Mouse (Mus musculus) adipocyte (in vitro differentiated cells): ENCODE results near the gene Fgl2.
A peak's percentile ranks its signal among the peaks of the same experiment; 100 is the strongest.

Experiments used
- DNase-seq: peaks from one replicate; pipeline ENCODE4 v3.0.0-alpha.2; 2016; ENCODE audit warnings: low spot score

Fgl2 gene

DNA sequence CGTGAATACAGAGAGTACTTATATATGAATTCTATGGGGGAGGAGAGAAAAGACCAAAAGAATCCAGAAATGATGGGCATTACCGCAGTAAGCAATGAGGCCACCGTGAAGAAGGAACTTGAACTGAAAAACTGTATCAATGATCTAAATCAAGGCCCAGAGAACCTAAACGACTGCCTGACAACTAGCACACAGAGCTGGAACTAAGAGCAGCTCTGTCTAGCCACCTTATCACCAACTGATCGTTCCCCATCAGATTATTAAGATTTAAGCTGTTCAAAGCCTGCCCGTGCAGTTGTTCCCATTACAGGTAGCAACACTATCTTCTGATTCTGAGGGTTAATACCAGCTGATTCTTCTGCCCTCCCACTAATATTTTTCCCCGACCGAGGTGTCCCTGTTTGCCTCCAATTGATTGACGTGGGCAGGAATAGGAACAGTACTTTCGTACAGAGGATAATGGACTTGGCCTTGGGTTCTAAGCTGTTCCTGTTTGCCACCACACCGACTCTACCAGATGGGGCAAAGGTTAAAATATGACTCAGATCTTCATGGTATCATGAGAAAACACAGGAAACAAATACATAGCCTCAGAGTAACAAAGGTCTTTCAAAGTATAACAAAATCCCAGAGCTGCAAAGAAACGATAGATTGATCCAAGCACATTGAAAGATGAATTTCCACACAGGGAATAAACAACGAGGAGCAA, 12.0 kb downstream of the Fgl2 start:
- no peak for DNase-seq

DNA sequence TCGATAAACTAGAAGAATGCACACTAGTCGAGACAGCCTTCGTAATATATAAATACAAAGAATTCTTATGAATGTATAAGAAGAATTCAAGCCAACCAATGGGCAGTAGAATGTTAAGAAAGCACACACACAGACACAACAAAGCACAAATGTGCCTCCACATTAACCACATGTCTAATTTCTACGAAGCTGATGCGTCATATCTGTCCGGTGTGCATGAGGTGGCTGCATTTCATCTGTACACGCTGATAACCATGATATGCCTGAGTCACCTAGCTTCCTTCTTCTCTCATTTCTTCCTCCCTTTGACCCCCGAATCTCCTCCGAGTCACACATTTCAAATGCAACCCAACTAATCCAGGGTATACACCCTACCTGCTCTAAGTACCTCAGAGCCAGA, 12.5 kb downstream of the Fgl2 start:
- DNase-seq = no peak

DNA sequence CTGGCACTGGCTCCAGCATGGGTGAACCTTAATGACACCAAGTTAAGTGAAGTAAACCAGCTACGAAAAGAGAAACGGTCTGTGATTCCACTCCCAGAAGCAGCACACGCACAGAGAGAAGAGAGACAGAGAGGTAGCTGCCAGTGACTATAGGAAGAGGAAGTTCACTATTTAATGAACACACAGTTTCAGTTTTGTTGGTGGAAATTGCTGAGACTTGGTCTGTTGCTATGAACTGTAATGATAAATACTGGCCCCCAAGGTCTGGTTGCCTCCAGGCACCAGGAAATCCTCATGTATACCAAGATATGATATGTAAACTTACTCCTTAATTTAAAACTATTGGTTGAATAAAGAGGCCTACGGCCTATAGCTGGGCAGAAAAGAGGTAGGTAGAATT, 14.0 kb downstream of the Fgl2 start:
- no peak for DNase-seq

DNA sequence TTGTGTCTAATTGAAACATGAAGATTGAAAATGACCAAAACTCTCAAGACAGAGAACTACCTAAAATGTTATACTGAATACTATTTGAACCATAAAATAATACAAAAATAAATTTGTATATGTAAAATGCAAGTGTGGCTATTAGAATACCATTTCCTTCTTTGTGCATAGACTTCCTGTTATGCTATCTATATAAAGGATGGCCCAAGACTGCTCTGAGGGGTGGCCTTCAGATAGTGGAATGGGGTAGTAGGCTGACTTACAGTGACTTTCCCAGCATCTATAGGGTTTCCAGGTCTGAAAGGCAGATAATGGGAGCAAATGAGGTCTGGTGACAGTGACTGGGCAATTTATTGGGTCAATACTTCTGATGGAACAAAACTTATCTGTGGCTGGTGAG, 14.9 kb downstream of the Fgl2 start:
- no peak for DNase-seq

DNA sequence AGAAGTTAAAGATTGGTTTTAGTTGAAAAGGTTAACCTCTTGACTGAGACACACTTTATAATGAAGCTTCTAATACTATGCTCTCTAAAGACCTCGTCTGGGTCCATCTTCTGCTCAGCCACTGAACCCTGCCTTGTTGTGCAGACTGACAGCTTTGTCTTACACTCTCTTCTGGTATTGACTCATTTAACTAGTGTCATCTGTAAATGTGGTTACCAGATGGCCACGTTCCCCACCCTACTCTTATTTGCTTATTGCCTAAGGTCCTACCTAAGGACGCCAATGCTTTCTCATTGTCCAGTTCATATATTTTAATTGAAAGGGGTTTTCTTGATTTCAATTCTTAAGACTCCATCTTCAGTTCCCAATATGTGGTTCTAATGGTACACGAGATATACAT, 16.4 kb downstream of the Fgl2 start:
- no peak for DNase-seq

DNA sequence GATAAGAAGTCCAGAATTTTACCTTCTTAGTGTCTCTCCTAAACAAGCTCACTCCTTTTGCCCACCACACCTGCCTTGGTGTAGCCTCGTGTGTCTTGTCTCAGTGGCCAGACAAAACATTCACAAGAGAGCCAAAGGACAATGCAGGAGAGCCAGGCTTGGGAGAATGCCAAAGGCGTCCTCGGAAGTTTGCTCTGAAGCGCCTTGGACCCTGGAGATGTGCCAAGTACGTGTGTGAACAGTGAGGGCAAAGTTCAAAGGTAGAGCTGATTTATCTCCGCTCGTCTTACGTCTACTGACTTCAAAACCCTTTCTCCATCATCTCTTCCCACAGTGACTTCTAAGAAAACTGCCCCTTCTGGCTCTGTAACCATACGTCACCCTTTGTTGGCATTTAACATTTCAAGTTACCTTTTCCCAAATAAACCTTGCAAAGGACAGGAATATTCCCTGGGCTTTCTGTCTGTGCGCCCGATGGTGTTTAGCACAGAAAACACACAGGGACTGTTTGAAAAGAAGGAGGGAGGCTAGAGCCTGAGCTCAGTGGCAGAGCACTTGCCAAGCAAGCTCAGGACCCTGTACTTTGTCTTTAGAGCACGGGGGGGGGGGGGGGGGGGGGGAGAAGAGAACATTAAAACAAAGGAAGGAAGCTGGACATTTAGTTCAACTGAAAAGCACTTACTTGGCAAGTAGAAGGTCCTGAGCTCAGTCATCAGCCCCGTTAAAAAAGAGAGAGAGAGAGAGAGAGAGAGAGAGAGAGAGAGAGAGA, 19.4 kb downstream of the Fgl2 start:
- DNase-seq = peak; percentile 34

DNA sequence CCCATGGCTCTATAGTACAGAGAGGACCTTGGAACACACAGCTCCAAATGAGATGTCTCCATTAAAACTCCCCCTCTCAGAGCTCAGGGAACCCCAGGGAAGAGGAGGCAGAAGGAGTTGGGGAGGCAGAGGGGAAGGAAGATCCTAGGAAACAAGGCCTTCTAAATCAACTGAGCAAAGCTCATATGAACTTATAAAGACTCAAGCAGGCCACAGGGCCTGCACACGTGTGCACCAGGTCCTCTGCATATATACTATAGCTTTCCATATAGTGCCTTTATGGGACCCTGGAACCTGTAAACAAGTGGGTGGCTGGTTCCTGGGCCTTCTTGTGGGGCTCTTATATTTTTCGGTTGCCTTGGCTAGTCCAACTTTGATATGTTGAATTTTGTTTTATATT, 22.1 kb downstream of the Fgl2 start:
- DNase-seq = no peak

DNA sequence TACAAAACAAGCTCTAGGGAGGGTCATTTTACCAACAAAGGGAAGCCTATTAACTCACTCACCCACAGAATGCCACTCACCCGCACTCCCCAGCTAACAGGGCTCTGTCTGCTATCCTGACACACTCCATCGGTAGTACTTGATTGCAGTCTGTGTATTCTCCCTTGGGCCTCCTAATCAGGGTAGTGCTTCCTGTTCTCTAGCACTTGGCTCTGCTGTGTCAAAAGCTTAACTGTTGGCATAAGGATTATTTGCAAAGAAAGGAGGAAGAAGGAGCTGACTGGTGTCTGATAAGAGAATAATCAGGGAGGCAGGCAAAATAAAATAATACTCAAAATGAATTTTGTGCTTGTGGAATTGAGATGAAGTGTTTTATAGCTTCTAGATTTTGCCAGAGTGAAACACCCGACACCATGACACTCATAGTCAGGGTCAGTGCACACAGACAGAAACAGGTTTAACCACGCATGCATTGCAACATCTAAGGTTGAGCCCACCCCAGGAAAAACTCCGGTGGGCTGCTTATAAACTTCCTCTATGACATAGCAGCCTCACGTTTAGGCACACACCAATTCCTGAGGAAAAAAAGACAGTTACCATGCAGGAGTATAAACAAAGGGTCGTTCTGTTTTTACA, 22.9 kb downstream of the Fgl2 start:
- peak; percentile 27 for DNase-seq

DNA sequence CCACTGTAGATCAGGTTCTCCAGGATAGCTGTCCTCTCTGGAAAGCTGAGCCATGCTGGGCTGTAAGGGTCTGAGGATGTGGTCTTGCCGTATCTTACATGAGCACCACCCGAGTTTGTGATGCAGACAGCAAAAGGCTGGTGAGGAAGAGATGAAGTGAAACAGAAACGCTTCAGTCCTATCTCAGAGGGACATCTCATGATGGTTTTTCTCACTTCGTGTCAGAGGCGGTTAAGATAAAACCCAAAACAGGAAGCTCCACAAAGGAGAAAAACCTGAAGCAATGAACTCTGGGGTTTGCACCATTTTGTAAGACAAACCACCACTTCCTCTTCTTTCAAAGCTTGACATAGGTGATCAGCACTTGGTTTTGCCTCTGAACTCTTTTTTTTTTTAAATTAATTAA, 38.8 kb downstream of the Fgl2 start:
- no peak for DNase-seq

DNA sequence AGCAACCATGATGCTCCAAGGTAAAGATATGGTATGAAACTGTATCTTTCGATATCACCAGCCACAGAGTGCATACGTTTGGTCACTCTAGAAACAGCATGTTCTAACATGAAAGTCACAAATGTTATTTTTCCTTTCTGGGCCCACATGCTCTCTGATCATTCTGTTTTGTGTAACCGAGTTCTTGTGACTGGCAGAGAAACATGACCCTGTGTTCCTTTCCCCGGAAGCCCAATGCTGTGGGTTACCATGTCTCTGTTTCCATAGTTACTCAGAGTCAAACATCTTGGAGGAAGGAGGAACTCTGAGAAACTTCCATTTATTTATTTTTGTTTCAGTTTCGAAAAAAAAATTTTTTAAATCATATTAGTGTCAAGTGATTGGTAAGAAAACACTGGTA, 39.6 kb downstream of the Fgl2 start:
- no peak for DNase-seq

DNA sequence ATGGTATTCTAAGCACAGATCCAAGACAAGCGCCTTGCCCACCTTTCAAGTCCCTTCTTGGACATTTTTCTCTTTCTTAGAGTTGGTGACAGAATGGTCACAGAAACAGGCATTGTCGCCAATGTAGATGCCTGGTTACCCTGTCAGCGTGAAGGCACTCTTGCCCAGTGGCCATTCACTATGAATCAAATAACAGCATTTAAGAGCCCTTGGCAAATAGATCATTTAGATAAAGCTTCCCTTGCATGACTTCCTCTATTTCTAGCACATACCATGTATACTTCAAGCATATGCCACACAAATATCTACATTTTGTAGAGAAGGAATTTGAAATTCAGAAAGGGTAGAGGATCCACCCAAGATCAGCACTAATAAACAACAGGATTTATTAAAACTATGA, 40.9 kb downstream of the Fgl2 start:
- DNase-seq = no peak

DNA sequence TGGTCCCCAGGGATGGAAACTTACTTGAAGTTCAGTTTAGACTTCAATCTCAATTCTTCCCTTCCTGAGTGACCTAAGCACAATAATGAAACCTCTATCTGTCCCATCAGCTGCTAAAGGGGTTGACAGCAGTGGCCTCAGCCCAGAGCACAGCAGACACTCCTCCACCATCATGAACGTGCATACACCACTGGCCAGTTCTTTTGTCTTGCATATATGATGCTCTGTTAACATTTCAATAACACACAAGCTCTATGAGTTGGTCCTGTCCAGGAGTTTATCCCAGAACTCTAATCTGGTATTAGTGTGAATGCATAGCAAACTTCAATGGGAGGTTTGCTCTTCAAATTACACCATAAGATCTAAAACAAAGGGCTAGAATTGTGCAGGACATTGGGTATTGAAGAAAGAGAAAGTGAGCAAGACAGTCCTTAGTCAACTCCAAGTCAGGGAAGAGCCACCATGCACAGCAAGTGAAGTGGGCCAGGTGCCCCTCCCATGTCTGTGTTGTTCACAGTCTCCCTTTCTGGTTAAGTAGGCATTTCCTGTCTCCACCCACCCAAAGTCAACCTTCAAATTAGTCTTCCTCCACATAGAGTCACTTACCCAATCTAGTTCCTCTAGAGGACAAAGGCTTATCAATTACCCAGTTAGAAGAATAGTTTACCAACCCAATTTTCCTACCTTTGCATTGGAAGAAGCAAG, 41.8 kb downstream of the Fgl2 start:
- DNase-seq = no peak

DNA sequence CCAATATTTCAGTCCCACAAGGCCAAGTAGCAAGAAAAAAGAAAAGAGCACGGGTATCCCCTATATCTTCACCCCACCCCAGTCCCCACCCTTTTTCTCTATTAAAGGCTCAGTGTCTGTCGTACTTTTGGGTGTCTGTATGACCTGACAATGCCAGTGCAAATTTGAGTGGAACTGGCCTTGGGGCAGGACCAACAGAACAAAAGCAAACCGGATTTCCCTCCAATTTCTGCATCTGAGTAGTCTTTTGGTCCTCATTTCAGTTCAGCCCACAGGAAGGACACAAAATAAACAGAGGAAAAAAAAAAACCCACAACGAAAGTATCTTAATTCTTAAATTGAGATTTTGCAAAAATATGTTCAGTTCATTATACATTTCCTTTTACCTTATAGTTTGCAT, 46.2 kb downstream of the Fgl2 start:
- no peak for DNase-seq

DNA sequence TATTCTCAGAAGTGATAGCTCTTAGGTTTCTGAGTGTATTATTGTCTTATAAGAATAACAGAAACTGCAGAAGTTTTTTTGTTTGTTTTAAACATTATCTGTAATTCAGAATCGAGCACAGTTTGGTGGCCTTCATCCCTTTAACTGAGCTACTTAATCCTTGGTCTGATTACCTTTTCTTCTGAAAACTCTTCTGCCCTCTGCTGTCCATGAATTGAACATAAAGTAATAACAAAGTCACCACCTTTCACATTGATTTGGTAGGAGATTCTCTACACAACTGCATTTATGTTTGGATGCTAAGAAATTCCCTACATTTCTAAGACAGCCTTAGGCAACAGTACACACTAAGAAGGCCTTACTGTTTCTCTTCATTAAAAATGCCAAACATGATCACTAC, 48.2 kb downstream of the Fgl2 start:
- peak; percentile 76 for DNase-seq

DNA sequence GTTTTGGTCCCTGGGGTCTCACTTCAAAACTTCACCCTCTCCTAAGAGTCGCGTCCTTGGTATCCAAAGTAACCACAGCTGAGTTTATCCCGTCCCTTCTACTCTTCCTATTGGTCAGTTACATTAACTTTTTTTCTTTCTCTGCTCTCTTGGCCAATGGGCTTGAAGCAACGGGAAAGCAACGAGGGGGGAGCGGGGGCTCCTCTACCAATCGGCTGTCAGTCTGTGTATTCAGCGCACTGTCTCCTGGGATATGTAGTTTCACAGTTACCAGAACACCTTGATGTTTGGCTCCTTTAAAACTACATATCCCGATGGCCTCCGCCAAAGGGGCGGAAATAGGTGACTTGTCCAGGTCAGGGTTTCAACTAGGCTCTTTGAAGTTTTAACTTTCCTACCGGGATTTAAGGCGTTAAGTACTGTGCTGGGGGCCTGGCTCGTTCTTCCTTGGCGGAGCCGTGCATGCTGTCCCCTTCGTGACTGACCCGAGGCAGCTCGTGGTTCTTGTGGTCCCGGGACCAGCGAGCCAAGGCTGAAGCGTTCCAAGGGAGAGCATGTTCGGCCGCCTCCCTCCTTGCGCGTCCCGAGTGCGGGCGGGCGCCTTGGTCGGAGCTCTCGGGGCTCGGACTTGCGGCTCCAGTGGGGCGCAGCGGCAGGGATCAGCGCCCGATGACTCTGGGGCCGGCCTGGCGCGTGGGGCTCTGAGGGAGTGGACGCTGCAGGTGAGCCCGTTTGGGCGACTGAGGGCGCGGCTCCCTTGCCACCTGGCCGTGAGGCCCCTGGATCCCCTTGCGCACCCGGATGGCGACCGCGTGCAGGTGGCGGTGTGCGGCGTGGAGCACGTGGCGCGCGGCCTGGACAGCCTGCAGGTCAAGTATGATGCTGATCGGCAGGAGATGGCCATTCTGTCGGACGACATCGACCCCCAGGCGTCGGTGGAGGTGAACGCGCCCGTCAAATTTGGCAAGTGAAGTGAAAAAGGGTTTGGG, 52.5 kb downstream of the Fgl2 start, which contains the start of the genes Ccdc146 and Fam185a:
Ccdc146 (minus strand) TSS at position 64 of the 989 bp plus-strand sequence.
Fam185a (plus strand) TSS at position 345 of the 989 bp plus-strand sequence.
- DNase-seq = peak; percentile 99

DNA sequence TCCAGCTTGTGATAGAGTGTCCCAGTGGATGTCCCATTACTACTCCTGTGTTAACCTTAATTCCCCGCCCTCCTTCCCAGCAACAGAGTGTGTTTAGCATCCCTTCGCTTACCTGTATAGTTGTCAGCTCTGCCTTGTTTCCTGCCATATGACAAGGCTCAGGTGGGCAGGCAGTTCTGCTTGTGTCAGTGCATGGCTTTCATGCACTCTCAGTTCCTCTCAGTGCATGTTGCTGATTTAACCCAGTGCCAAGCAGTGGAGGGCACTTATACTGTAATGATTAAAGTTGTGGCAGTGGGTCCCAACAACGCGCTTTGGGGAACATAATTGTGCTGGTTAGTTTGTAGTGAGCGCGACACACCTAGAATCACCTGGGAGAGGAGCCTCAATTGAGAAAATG, 54.2 kb downstream of the Fgl2 start:
- DNase-seq = no peak
